Mouse (Mus musculus) olfactory bulb, adult 2 months (tissue): ENCODE measurements around the gene Chchd6.

Experiments used
- CTCF ChIP-seq: fragments of 200-500 bp; IDR thresholded peaks from 2 replicates; pipeline ENCODE4 v1.5.1; 2012; ENCODE audit warnings: low read depth, mild to moderate bottlenecking, low read length, moderate library complexity; ENCODE audit not compliant: insufficient read depth
- POLR2A ChIP-seq: fragments of 200-500 bp; IDR thresholded peaks from 2 replicates; pipeline ENCODE4 v1.6.1; 2012; ENCODE audit warnings: mild to moderate bottlenecking, low read depth, low read length, moderate library complexity; ENCODE audit not compliant: insufficient read depth

GRCm38 (mm10) chr6:89555971-89556370 is 39.5 kb downstream of the Chchd6 start:
- TF ChIP-seq POLR2A = no peak
- TF ChIP-seq CTCF = no peak
